Mouse (Mus musculus): ENCODE data around the gene Uba7. TPM values are rescaled to one million over a fixed set of nuclear protein-coding genes. Genes with fewer than 3 reads are reported as not detected.

The Uba7 gene
- polyA plus RNA-seq, 1 experiment from 2014 or later: 7.9 TPM

DNA sequence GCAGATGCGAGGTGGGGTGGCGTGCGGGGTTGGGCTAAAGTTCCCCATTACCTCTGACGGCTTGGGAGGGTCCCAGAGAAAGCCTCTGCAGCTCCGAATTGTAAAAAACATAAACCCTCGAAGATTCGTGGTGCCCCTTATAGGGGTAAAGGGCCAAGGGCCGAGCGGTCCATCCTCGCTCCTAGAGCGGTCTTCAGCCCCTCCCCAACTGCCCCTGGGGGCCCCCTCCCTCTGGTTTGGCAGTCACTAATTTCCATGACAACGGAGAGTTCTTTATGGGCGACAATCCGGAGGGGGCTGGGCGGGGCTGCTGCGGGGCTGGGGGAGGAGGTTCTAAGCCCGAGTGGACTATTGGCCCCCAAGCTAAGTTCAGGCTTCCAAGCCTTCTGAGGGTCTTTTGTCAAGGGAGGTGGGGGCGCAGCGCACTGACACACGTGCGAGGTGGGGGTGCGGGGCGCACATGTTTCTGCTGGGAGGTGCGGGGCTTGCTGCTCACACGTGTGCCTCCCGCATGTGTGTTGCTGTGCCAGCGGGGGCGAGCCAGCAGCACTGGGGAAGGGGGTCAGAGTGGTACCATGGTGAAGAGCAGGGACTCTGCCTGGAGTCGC, 39.0 kb upstream of the Uba7 start:
- Histone ChIP-seq H3K9me3 (ENCODE audit: control insufficient read depth, low read length) (no peaks in the 10 kb centered on the region), H3K4me2 (ENCODE audit: low read depth, low read length, severe bottlenecking) (peak overlapping the region; percentile 98), H3K9ac (ENCODE audit: low read length) (peak overlapping the region; percentile 67), H3K4me1 (replicated peaks; ENCODE audit: control insufficient read depth, insufficient read depth, low read length) (peaks cover 13% of the 10 kb centered on the region; the same call in 1 of the 2 replicates), H3K4me3 (ENCODE audit: low read depth, low read length) (peak overlapping the region; percentile 52), H3K27ac (ENCODE audit: low read depth, low read length) (no peak overlapping the region), H3K27me3 (ENCODE audit: control insufficient read depth, insufficient read depth, low read length) (no peaks in the 10 kb centered on the region), H3K36me3 (ENCODE audit: control insufficient read depth, insufficient read depth, low read length) (no peaks in the 10 kb centered on the region)
- ATAC-seq (replicated peaks; ENCODE audit: low FRiP score) (peak; percentile 80), DNase-seq (ENCODE audit: low spot score) (peak; percentile 67)
- under 1% methylated on average over 29 of the region's 29 CpGs for WGBS

- DNase-seq (ENCODE audit: low spot score): no peak
- Histone ChIP-seq H3K4me1 (replicated peaks; ENCODE audit: control insufficient read depth, insufficient read depth, low read length) (peaks cover 13% of the 10 kb centered on the region; the same call in 1 of the 2 replicates), H3K27ac (ENCODE audit: low read depth, low read length) (no peak overlapping the region), H3K4me2 (ENCODE audit: low read depth, low read length, severe bottlenecking) (peak overlapping the region; percentile 98), H3K4me3 (ENCODE audit: low read depth, low read length) (peak overlapping the region; percentile 52), H3K27me3 (ENCODE audit: control insufficient read depth, insufficient read depth, low read length) (no peaks in the 10 kb centered on the region), H3K9me3 (ENCODE audit: control insufficient read depth, low read length) (no peaks in the 10 kb centered on the region), H3K36me3 (ENCODE audit: control insufficient read depth, insufficient read depth, low read length) (no peaks in the 10 kb centered on the region), H3K9ac (ENCODE audit: low read length) (peak overlapping the region; percentile 67)
- no peak for ATAC-seq (replicated peaks; ENCODE audit: low FRiP score)
- 4% methylated on average over 3 of the region's 3 CpGs for WGBS
These were observed 38.5 kb upstream of the Uba7 start for GRCm38 (mm10) chr9:107936831-107937230.

DNA sequence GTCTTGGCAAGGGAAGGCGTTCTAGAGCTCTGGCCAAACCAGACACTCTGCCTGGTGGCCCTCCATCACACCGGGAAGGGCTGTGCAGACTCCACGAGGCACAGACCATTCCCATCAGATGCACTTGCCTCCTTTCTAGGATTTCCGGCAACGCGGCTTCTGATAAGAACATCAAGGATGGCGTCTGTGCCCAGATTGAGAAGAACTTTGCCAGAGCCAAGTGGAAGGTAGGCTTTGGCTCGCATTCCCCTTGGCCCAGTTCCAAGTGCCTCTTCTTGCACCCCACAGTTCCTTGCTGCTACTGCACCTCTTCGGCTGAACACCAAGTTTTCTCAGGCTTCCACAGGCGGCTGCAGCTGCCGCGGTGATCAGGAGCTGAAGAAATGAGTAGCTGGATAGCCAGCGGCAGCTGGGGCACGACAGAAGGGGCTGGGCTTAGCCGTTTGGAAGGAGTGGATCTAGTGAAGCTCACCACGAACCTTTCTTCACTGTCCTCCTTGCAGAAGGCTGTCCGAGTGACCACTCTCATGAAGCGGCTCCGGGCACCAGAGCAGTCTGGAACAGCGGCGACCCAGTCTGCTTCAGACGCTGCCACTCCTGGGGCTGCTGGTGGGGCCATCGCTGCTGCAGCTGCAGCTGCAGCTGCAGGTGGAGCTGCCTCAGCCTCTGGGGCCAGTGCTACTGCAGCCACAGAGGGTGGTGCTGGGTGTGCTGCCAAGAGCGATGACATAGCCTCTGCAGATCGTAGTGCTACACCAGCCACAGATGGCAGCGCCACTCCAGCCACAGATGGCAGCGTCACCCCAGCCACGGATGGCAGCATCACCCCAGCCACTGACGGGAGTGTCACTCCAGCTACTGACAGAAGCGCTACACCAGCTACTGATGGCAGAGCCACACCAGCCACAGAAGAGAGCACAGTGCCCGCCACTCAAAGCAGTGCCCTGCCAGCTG, 27.8 kb upstream of the Uba7 start:
- H3K9ac ChIP-seq (ENCODE audit: low read length): no peak overlapping the region
- H3K4me2 ChIP-seq (ENCODE audit: low read depth, low read length, severe bottlenecking): no peak overlapping the region
- DNase-seq (ENCODE audit: low spot score) (no peak), ATAC-seq (replicated peaks; ENCODE audit: low FRiP score) (no peak)
- no peak overlapping the region for H3K4me3 ChIP-seq (ENCODE audit: low read depth, low read length)
- H3K27ac ChIP-seq (ENCODE audit: low read depth, low read length): no peak overlapping the region
- peaks cover 2% of the 10 kb centered on the region; the same call in 1 of the 2 replicates for H3K4me1 ChIP-seq (replicated peaks; ENCODE audit: control insufficient read depth, insufficient read depth, low read length)
- no peaks in the 10 kb centered on the region for H3K9me3 ChIP-seq (ENCODE audit: control insufficient read depth, low read length)
- H3K36me3 ChIP-seq (ENCODE audit: control insufficient read depth, insufficient read depth, low read length): no peaks in the 10 kb centered on the region
- H3K27me3 ChIP-seq (ENCODE audit: control insufficient read depth, insufficient read depth, low read length): no peaks in the 10 kb centered on the region
- WGBS: 91% methylated on average over 31 of the region's 31 CpGs

DNA sequence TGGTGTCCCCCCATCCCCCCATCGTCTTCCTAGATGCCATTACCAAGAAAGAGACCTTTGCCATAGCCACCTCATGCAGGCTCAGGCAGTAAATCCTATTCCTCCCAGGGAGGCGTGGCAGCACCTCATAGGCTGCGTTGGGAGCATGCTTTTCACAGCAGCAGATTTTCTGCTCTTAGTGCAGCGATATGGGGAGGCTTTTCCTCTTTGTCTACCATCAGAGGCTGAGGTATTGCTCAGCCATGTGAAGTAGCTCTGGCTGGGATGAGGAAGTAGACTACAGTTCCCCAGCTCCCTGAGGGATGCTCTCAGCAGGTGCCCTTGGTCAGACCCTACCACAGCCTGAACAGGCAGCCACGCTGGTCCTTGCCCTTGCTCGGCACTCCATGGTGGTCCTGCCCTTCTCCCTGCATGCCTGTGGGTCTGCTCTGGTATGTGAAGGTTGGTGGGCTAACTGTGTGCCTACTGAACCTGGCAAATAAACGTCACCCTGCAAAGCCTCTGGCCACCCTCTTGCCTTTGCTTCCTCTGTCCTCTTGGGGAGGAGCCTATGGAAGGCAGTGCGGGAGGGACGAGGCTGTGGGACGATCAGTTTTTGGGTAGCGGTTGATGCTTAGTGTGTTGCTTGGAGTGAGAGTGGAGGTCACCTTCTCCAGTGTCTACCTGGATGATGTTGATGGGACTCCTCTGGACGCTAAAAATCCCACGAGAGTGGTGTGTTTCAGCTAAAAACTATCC, 26.0 kb upstream of the Uba7 start:
- Histone ChIP-seq H3K27ac (ENCODE audit: low read depth, low read length) (no peak overlapping the region), H3K4me1 (replicated peaks; ENCODE audit: control insufficient read depth, insufficient read depth, low read length) (peaks cover 2% of the 10 kb centered on the region; the same call in 1 of the 2 replicates), H3K4me2 (ENCODE audit: low read depth, low read length, severe bottlenecking) (no peak overlapping the region), H3K27me3 (ENCODE audit: control insufficient read depth, insufficient read depth, low read length) (no peaks in the 10 kb centered on the region), H3K36me3 (ENCODE audit: control insufficient read depth, insufficient read depth, low read length) (no peaks in the 10 kb centered on the region), H3K4me3 (ENCODE audit: low read depth, low read length) (no peak overlapping the region), H3K9ac (ENCODE audit: low read length) (no peak overlapping the region), H3K9me3 (ENCODE audit: control insufficient read depth, low read length) (no peaks in the 10 kb centered on the region)
- WGBS: 85% methylated on average over 13 of the region's 13 CpGs
- no peak for ATAC-seq (replicated peaks; ENCODE audit: low FRiP score)
- no peak for DNase-seq (ENCODE audit: low spot score)

GRCm38 (mm10) chr9:107949922-107950235, 25.4 kb upstream of the Uba7 start, which contains the start of gene Traip:
Gene Traip, plus strand, starts transcription at chr9:107950136.
- WGBS: 91% methylated on average over 10 of the region's 10 CpGs
- H3K36me3 ChIP-seq (ENCODE audit: control insufficient read depth, insufficient read depth, low read length): no peaks in the 10 kb centered on the region
- H3K9me3 ChIP-seq (ENCODE audit: control insufficient read depth, low read length): no peaks in the 10 kb centered on the region
- H3K4me2 ChIP-seq (ENCODE audit: low read depth, low read length, severe bottlenecking): peak within 1 kb of the TSS; percentile 58
- H3K27ac ChIP-seq (ENCODE audit: low read depth, low read length): peak within 1 kb of the TSS; percentile 75
- H3K4me1 ChIP-seq (replicated peaks; ENCODE audit: control insufficient read depth, insufficient read depth, low read length): peaks cover 2% of the 10 kb centered on the region; the same call in 1 of the 2 replicates
- DNase-seq (ENCODE audit: low spot score) (no peak), ATAC-seq (replicated peaks; ENCODE audit: low FRiP score) (no peak)
- H3K27me3 ChIP-seq (ENCODE audit: control insufficient read depth, insufficient read depth, low read length): no peaks in the 10 kb centered on the region
- peak within 1 kb of the TSS; percentile 69 for H3K9ac ChIP-seq (ENCODE audit: low read length)
- peak within 1 kb of the TSS; percentile 66 for H3K4me3 ChIP-seq (ENCODE audit: low read depth, low read length)

DNA sequence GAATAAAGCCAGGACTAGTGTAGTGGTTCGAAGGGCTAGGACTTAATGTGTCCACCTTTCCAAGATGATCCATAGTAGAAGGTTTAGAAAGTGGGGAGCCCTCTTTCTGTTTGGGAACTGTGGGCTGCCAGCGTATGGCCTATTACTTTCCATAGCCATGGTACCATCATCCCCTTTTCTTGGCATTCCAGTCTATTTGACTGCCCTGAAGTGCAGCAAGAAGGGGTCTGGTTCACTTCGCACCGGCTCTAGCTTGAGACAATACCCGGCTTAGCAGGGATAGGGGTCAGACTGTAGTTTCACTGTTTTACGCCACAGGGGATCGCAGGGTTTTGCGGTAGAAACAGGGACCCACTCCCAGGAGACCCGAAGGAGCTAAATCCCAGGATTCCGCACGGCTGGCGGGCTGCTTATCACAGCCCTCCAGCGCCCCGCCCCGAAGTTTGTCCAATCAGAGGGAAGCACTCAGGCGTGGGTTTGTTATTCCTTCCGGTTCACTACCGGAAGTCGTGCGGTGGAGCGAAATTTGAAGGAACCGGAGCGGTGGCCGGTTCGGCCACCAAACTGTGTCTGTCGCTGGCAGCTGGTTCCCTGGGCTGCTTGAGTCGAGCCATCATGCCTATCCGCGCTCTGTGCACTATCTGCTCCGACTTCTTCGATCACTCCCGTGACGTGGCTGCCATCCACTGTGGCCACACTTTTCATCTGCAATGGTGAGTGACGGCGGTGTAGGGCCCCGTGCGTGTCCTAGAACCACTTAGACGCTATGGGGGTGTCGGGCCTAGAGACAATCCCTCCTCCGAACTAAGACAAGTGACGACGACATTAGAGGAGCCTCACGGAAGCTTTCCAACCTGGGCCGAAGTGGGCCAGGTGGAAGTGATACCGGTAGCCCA, 24.6 kb upstream of the Uba7 start:
- Histone ChIP-seq H3K36me3 (ENCODE audit: control insufficient read depth, insufficient read depth, low read length) (no peaks in the 10 kb centered on the region), H3K4me1 (replicated peaks; ENCODE audit: control insufficient read depth, insufficient read depth, low read length) (peaks cover 2% of the 10 kb centered on the region; the same call in 1 of the 2 replicates), H3K9me3 (ENCODE audit: control insufficient read depth, low read length) (no peaks in the 10 kb centered on the region), H3K4me3 (ENCODE audit: low read depth, low read length) (peak overlapping the region; percentile 66), H3K27ac (ENCODE audit: low read depth, low read length) (peak overlapping the region; percentile 75), H3K9ac (ENCODE audit: low read length) (peak overlapping the region; percentile 69), H3K4me2 (ENCODE audit: low read depth, low read length, severe bottlenecking) (peak overlapping the region; percentile 58), H3K27me3 (ENCODE audit: control insufficient read depth, insufficient read depth, low read length) (no peaks in the 10 kb centered on the region)
- peak; percentile 94 for DNase-seq (ENCODE audit: low spot score)
- peak; percentile 94 for ATAC-seq (replicated peaks; ENCODE audit: low FRiP score)
- 15% methylated on average over 45 of the region's 45 CpGs for WGBS

- no peaks in the 10 kb centered on the region; the same call in 1 of the 2 replicates for H3K4me1 ChIP-seq (replicated peaks; ENCODE audit: control insufficient read depth, insufficient read depth, low read length)
- DNase-seq (ENCODE audit: low spot score) (no peak), ATAC-seq (replicated peaks; ENCODE audit: low FRiP score) (no peak)
- no peak overlapping the region for H3K4me2 ChIP-seq (ENCODE audit: low read depth, low read length, severe bottlenecking)
- no peaks in the 10 kb centered on the region for H3K9me3 ChIP-seq (ENCODE audit: control insufficient read depth, low read length)
- no peak overlapping the region for H3K27ac ChIP-seq (ENCODE audit: low read depth, low read length)
- H3K27me3 ChIP-seq (ENCODE audit: control insufficient read depth, insufficient read depth, low read length): no peaks in the 10 kb centered on the region
- H3K36me3 ChIP-seq (ENCODE audit: control insufficient read depth, insufficient read depth, low read length): no peaks in the 10 kb centered on the region; the same call in 1 of the 2 replicates
- 89% methylated on average over 6 of the region's 6 CpGs for WGBS
- no peak overlapping the region for H3K4me3 ChIP-seq (ENCODE audit: low read depth, low read length)
- no peak overlapping the region for H3K9ac ChIP-seq (ENCODE audit: low read length)
These were observed 19.6 kb upstream of the Uba7 start for GRCm38 (mm10) chr9:107955613-107956289.
